Mouse (Mus musculus) intestine, postnatal 0 days (tissue): ENCODE data around the gene Ankrd63. TPM values are rescaled to one million over a fixed set of nuclear protein-coding genes. Genes with fewer than 3 reads are reported as not detected.

Source experiments
- ATAC-seq: fragments of 200-750 bp; cut with Nextera tagmentation; 2 replicates; pipeline ENCODE4 v1.8.0; 2017; ENCODE audit warnings: mild to moderate bottlenecking, moderate TSS enrichment, moderate library complexity
- H3K27ac ChIP-seq: fragments of 300-500 bp; sonication (generic); 2 replicates; pipeline ENCODE4 v1.5.1; 2014; ENCODE audit warnings: mild to moderate bottlenecking, low read depth, low read length, moderate library complexity
- H3K27me3 ChIP-seq: fragments of 300-500 bp; sonication (generic); replicated peaks from 2 replicates; pipeline ENCODE4 v1.6.1; 2014; ENCODE audit warnings: low read length, mixed read lengths; ENCODE audit not compliant: control insufficient read depth, insufficient read depth
- H3K36me3 ChIP-seq: fragments of 300-500 bp; sonication (generic); 2 replicates; pipeline ENCODE4 v1.6.1; 2014; ENCODE audit warnings: mild to moderate bottlenecking, moderate library complexity; ENCODE audit not compliant: control insufficient read depth, insufficient read depth
- H3K4me1 ChIP-seq: fragments of 300-500 bp; sonication (generic); replicated peaks from 2 replicates; pipeline ENCODE4 v1.6.1; 2014; ENCODE audit warnings: antibody characterized with exemption, low read length, mixed read lengths; ENCODE audit not compliant: control insufficient read depth, insufficient read depth
- H3K4me2 ChIP-seq: fragments of 300-500 bp; sonication (generic); replicated peaks from 2 replicates; pipeline ENCODE4 v1.6.1; 2014; ENCODE audit warnings: low read depth, mild to moderate bottlenecking, moderate library complexity
- H3K4me3 ChIP-seq: fragments of 300-500 bp; sonication (generic); 2 replicates; pipeline ENCODE4 v1.5.1; 2014; ENCODE audit warnings: low read depth, low read length
- H3K9ac ChIP-seq: fragments of 300-500 bp; sonication (generic); 2 replicates; pipeline ENCODE4 v1.6.1; 2014; ENCODE audit warnings: mild to moderate bottlenecking, low read depth, low read length
- H3K9me3 ChIP-seq: fragments of 300-500 bp; sonication (generic); 2 replicates; pipeline ENCODE4 v1.6.1; 2016; ENCODE audit warnings: mixed run types; ENCODE audit not compliant: control insufficient read depth
- CTCF ChIP-seq: sonication (generic); IDR thresholded peaks from 2 replicates; pipeline ENCODE4 v1.5.1; 2016; ENCODE audit warnings: low read depth, mild to moderate bottlenecking, control low read depth, antibody characterized with exemption, moderate library complexity
- WGBS: fragments of 180-500 bp; shearing (Covaris S2); extraction: QIAGEN DNeasy Blood & Tissue Kit; methylation state at CpG from one replicate; pipeline ENCODE4 v1.1.7; 2014; 5-methylcytosine and 5-hydroxymethylcytosine counted together
- polyA plus RNA-seq: library from polyadenylated mRNA; unstranded; fragments of >200 nt; fragmentation: Nextera tagmentation; extraction: Ambion mirVana; gene quantifications from 2 replicates; pipeline ENCODE4 v1.2.1, GENCODE M21; 2015

Ankrd63 gene
- polyA plus RNA-seq, 1 experiment from 2014 or later = 0.65 TPM

DNA sequence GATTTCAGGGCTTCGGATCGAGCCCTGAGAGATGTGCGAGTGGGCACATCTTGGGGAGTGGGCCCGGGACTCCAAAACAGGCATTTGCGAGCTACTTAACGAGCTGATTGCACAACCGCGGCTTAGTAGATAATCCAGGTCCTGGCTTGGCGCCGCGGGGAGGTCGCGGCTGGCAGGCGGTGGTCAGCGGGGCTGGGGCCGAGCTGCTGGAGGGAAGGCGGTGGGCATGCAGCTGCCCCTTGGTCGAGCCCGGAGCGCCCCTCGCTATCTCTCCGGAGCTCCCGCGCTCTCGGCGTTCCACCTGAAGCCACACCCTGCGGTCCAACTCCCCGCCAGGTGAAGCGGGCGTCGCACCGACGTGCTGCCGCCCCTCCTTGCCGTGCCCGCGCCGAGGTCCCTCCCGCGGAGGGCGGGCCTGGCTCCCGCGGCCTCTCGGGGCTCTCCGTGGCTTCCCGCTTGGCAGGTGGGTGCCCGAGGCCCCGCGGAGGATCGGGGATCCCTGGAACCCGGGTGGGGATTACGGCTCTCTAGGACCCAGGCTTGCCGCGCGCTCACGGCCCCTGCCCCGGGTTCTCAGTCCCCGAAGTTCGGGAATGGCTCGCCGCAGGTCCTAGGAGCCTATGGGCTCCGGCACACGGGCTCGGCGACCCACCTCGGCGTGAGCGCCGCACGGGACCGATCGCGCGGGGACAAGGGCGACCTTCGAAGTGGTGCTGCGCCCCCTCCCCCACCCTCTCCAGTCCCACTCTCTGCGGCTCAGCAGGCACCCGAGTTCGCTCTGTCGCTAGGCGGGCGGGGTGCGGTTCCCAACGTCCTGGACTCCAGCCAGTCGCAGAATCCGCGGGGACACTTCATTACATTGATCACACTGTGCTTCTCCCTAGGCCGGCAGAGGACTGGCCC lies 26.7 kb downstream of the Ankrd63 start:
- no peak for TF ChIP-seq CTCF
- Histone ChIP-seq H3K4me1 (no peaks in the 10 kb centered on the region), H3K9ac (0 out of 2 replicates have a peak overlapping the region, but pooled peaks have one; percentile 40), H3K4me2 (peak overlapping the region; percentile 93), H3K4me3 (peak overlapping the region; percentile 51), H3K9me3 (no peaks in the 10 kb centered on the region), H3K27me3 (peaks cover 21% of the 10 kb centered on the region), H3K27ac (no peak overlapping the region), H3K36me3 (no peaks in the 10 kb centered on the region)
- WGBS = 1% methylated on average over 88 of the region's 89 CpGs
- ATAC-seq = peak; percentile 66

DNA sequence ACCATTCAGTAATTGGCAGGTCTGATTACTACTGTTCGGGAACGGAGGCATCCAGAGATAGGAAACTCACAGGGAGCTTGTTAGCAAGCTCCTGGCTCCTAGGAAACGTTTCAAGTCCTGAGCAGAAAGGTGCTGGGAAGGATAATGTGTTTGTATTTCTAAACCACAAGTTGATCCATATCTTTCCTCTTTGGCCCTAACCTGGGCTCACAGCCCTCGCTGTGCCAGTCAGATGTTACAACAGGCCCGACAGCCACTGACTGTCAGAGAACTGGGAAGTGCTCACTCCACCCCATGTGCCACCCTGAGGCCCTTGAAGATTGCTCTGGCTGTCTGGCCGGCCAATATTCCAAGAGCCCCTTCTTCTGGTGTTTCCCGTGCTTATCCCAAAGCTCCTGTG lies 29.3 kb downstream of the Ankrd63 start:
- no peak for TF ChIP-seq CTCF
- H3K27me3 ChIP-seq = peaks cover 21% of the 10 kb centered on the region

DNA sequence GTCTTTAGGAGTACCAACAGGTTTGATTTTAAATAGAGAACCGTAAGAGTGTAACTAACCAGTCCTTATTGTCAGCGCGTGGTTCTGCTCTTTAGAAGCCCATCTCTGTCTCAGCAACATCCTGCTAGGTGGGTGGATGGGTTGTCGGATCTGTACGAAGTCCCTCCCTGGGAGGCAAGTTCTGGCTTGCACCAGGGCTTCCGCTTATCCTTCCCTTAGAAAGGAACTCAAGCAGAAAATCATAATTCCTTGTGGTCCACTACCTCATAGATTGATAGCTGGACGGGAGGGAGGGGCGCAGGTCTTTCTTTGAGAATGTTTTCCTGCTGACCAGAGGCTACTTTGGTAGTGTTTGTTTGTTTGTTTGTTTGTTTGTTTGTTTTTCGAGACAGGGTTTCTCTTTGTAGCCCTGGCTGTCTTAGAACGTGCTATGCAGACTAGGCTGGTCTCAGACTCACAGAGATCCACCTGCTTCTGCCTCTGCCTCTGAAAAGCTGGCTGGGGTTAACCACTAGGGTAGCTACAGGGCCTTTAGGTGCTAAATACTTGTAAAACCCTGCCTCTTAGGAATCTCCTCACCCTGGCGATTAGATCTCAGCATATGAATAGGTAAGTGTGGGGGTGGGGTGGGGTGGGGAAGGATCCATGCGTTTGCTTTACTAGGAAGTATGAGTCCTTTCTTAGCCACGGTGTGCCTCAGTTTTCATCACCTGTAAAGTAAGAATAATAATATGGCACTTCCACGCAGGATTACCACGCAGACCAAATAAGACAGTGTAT lies 29.9 kb downstream of the Ankrd63 start:
- Histone ChIP-seq H3K9ac (no peak overlapping the region), H3K27me3 (peaks cover 21% of the 10 kb centered on the region), H3K27ac (no peak overlapping the region), H3K4me2 (no peak overlapping the region), H3K9me3 (no peaks in the 10 kb centered on the region), H3K36me3 (no peaks in the 10 kb centered on the region), H3K4me3 (no peak overlapping the region), H3K4me1 (no peaks in the 10 kb centered on the region)
- ATAC-seq = no peak
- WGBS = 46% methylated on average over 15 of the region's 15 CpGs
- no peak for TF ChIP-seq CTCF

More for the DNA sequence above, 29.3 kb downstream of the Ankrd63 start:
- WGBS = 45% methylated on average over 7 of the region's 7 CpGs
- Histone ChIP-seq H3K9me3 (no peaks in the 10 kb centered on the region), H3K27ac (no peak overlapping the region), H3K4me1 (no peaks in the 10 kb centered on the region), H3K4me3 (no peak overlapping the region), H3K36me3 (no peaks in the 10 kb centered on the region), H3K4me2 (no peak overlapping the region), H3K9ac (no peak overlapping the region)
- ATAC-seq = no peak

DNA sequence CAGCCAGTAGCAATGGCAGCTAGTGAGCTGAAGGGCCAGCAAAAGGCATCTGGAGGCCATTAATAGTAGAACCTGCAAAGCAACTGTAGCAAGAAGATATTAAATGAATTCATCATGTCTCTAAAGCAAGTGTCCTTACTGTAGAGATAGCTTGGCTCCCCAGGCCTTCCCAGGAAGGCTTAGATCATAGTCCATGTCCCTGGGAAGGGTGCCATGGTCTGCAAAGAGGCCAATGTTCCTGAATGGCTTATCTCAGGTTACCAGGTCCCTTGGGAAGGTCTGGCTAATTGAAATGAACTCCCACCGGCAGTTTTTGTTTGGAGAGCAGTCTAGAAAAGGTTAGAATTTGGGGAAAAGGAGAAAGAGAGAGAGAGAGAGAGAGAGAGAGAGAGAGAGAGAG lies 32.0 kb downstream of the Ankrd63 start:
- Histone ChIP-seq H3K4me2 (no peak overlapping the region), H3K9me3 (no peaks in the 10 kb centered on the region), H3K27me3 (peaks cover 17% of the 10 kb centered on the region), H3K36me3 (no peaks in the 10 kb centered on the region), H3K27ac (no peak overlapping the region), H3K9ac (no peak overlapping the region), H3K4me1 (no peaks in the 10 kb centered on the region), H3K4me3 (no peak overlapping the region)
- 61% methylated on average over 1 of the region's 1 CpGs for WGBS
- ATAC-seq = no peak
- no peak for TF ChIP-seq CTCF

DNA sequence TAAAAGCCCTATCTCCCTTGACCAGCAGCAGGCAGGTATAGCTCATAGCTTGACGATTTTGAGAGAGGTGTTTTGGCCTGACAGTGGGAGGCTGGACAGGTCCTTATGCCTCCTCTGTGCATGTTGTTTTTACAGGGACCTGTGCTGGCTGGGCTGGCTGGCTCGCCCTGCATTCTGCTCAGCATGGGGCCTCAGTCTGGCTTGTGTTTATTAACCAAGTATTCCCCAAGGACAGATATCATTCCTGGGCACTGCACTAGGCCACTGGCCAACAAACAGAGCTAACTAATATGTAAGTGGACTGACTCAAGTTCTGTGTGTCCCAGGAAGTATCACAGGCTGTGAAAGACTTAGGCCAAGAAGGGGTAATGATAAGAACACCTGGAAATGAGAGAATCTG lies 34.0 kb downstream of the Ankrd63 start:
- H3K4me1 ChIP-seq = no peaks in the 10 kb centered on the region
- TF ChIP-seq CTCF = no peak
- ATAC-seq = no peak
- H3K36me3 ChIP-seq = no peaks in the 10 kb centered on the region
- WGBS = 23% methylated on average over 2 of the region's 2 CpGs
- no peak overlapping the region for H3K27ac ChIP-seq
- H3K9ac ChIP-seq = no peak overlapping the region
- H3K4me3 ChIP-seq = no peak overlapping the region
- H3K27me3 ChIP-seq = 0 out of 2 replicates have a peak, but pooled peaks cover 2% of the 10 kb centered on the region
- no peak overlapping the region for H3K4me2 ChIP-seq
- no peaks in the 10 kb centered on the region for H3K9me3 ChIP-seq

DNA sequence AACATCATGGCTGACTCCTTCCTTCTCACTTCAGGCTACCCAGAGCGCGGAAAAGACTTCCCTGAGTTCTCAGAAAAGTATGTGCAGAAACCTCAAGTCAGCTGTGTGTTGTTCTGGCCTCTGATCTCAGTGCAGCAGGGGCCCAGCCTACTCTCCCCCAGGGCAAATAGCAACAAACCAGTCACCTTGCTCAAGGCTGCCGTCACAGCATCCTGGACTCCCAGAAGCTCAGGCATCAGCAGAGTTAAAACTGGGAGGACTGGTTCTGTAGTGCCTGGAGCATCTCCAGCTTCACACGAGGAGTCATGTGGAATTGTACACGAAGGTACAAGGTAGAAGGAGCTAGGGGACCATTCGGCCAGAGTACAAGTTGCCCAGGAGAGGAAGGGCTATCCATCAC lies 34.5 kb downstream of the Ankrd63 start:
- Histone ChIP-seq H3K9me3 (no peaks in the 10 kb centered on the region), H3K36me3 (no peaks in the 10 kb centered on the region), H3K4me3 (no peak overlapping the region), H3K4me1 (no peaks in the 10 kb centered on the region), H3K9ac (no peak overlapping the region), H3K4me2 (no peak overlapping the region), H3K27me3 (no peaks in the 10 kb centered on the region), H3K27ac (no peak overlapping the region)
- ATAC-seq = no peak
- no peak for TF ChIP-seq CTCF
- 54% methylated on average over 6 of the region's 6 CpGs for WGBS
